Mouse (Mus musculus) CD4-positive, CD25-positive, alpha-beta regulatory T cell, adult 4 months (primary cell): ENCODE data around the gene Ide. TPM values are rescaled to one million over a fixed set of nuclear protein-coding genes. Genes with fewer than 3 reads are reported as not detected.

ENCODE experiments used
- polyA plus RNA-seq, 2 experiments: library from polyadenylated mRNA; unstranded; fragments of 100-300 nt; shearing (Covaris generic); gene quantifications; one replicate each; pipeline ENCODE4 v1.2.1; 2017

Ide gene
- polyA plus RNA-seq, 2 experiments from 2014 or later, result 56.0 to 64.4 TPM

Other genes starting within 250 kb of the Ide start
- gene March5, start 130.3 kb downstream of the Ide start, polyA plus RNA-seq, result 10 to 100 TPM in 1 of 2 experiments, 1 to 10 TPM in 1; 6.6 to 14.5 TPM
- not detected for gene Cpeb3, start 129.3 kb downstream of the Ide start, polyA plus RNA-seq
- gene Kif11, start 38.6 kb upstream of the Ide start, polyA plus RNA-seq, result 1 to 10 TPM; 3.0 to 6.9 TPM
- gene Hhex, start 97.0 kb upstream of the Ide start, polyA plus RNA-seq, result under 1 TPM; 0.16 to 0.39 TPM
- gene Exoc6, start 212.6 kb upstream of the Ide start, polyA plus RNA-seq, result 10 to 100 TPM; 33.3 to 41.4 TPM